Mouse (Mus musculus): ENCODE results near the gene Alkbh6.

GRCm38 (mm10) chr7:30323795-30324194, 15.3 kb downstream of the Alkbh6 start, which contains the start of gene Sdhaf1:
- no peak for TF ChIP-seq EP300 (IDR thresholded peaks at IDR 0.05; ENCODE audit: insufficient read depth, low read depth, low read length)
- no peak for TF ChIP-seq CTCF (IDR thresholded peaks at IDR 0.05)
- TF ChIP-seq POLR2A (IDR thresholded peaks at IDR 0.05; ENCODE audit: insufficient read depth, low read depth, low read length), result no peak
